Mouse (Mus musculus): ENCODE results near the gene Polr3e.

Polr3e gene

GRCm38 (mm10) chr7:120917592-120918461 lies at the start of gene Polr3e:
Gene Polr3e (plus strand): TSS chr7:120917744.
- in situ Hi-C loops (cut with MboI, MseI): loop anchor here (10.0 kb wide), 1 partner anchor 243 kb away; the partner anchor contains the start of genes Mosmo and Pdzd9

- in situ Hi-C loops (cut with MboI, MseI): loop anchor here (10.0 kb wide), 1 partner anchor 815 kb away; no protein-coding TSS in a partner anchor
Measured at GRCm38 (mm10) chr7:120869883-120870282, 47.7 kb upstream of the Polr3e start.

GRCm38 (mm10) chr7:120870431-120871008 lies 47.0 kb upstream of the Polr3e start:
- in situ Hi-C loops (cut with MboI, MseI): no loop called here

DNA sequence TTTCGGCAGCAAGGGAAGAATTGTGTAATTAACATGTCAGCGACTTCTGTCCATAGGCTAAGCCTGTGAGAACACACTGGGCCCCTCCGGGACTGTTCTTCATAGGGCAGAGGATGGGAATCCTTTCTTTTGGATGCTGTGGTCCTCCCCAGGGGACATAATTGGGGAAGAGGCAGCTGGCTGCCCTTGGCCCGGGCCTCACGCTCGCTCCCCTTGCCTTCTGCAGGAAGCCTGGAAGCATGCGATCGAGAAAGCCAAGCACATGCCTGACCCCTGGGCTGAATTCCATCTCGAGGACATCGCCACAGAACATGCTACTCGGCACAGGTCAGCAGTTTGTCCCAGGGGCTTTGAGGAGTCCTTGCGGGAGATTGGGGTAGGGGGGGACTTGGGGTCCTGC lies 44.5 kb upstream of the Polr3e start:
- in situ Hi-C loops (cut with MboI, MseI): no loop called here

DNA sequence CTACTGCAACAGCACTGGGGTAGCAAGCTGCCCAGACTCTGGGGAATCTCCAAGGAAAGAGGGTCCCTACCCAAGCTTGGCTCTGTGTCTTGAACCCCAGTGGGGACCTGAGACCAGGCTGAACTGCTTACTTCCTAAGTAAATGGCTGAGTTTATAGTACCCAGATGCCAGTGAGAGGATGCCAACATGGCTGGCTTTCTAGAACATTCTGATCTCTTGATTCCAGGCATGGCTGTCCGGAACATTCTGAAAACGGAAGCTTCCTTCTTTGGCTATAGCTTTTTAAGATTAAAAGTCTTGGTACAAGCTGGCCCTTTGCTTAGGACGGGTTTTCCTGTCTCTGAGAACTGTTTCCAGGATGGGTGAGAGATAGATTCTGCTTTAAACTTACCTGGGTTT lies 43.5 kb upstream of the Polr3e start:
- in situ Hi-C loops (cut with MboI, MseI): no loop called here

DNA sequence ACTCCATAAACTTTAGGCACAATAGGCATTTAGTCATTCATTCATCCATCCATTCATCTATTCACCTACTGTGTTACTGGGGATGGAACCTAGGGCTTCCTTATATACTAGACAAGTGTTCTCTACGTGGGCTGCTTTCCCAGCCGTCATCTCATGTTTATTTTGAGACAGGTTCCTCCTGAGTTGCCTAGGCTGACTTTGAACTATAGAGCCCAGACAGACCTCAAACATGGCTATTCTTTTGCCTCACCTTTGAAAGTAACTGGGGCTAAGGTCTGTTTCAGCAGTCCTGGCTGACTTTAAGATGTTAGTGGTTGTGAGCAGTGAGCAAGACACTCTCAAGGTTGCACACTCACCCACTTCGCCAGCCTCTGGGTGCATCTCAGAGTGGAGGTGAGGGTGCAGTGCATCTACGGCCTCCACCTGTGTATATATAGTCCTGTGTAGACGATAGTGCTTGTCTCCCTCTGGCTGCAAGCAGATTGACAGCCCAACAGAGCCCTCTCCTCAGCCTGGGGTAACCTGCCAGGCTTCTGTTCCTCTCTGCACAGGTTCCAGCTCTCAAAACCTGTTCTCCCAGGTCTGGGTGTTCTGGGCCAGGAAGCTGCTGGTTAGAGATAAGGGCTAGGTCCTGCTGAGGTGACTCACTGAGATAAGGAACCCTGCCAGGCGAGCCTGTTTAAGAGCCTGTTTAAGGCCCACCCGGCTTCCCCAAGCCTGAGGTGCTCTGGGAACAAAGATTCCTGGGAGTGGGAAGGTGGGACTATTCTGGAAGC lies 42.6 kb upstream of the Polr3e start:
- in situ Hi-C loops (cut with MboI, MseI): no loop called here

DNA sequence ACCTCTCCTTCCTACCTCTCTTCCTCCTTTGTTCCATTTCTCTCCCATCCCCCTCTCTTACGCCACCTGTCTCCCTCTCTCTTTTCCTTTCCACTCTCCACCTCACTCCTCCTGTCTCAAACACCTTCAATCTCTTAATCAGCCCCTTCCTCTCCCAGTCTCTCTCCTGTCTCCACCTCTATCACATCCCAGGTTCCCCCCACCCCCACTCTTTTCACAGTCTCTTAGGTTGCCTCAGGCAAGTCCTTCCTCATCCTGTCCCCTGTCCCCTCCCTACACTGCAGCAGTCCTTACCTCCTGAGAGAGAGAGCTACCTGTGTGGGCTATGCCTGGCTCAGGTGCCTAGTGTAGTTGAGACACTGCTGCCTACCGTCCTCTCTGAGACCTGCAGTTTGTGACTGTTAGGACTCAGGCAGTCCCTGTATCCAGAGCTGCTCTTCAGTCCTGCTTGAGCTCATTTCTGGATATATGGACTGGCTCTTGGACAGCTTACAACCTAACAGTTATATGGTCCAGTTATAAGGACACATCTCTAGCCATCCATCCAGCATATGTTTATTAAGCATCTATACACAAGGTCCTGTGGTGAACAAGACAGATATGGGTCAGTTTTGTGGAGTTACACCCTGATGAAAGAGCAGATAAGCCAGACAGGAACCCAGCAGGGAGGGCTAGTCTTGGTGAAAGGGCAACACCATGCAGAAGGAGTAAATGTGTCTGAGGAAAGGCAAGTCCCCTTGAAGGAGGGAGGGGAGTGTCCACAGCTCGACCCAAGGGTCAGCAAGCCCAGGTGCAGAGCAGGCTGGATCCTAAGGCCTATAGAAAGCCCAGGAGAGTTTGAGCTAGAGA lies 41.8 kb upstream of the Polr3e start:
- in situ Hi-C loops (cut with MboI, MseI): no loop called here

- in situ Hi-C loops (cut with MboI, MseI): no loop called here
Measured at GRCm38 (mm10) chr7:120878271-120878670, 39.3 kb upstream of the Polr3e start.

DNA sequence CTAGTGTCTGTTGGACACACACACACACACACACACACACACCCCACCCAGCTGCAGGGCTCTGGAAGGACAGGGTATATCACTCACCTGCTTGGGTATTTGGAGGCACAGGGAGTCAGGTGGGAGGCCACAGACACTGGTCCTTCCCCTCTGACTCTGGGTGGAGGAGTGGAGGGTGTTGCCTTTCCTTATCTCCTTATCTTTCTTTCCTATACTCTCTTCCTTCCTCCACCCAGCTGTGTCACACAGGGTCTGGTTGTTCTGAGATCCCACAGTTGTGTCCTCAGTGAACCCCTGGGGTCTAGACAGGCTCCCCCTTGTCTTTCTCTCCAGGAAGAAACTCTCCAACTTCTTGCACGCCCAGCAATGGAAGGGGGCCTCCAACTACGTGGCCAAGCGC lies 37.6 kb upstream of the Polr3e start:
- in situ Hi-C loops (cut with MboI, MseI): no loop called here

DNA sequence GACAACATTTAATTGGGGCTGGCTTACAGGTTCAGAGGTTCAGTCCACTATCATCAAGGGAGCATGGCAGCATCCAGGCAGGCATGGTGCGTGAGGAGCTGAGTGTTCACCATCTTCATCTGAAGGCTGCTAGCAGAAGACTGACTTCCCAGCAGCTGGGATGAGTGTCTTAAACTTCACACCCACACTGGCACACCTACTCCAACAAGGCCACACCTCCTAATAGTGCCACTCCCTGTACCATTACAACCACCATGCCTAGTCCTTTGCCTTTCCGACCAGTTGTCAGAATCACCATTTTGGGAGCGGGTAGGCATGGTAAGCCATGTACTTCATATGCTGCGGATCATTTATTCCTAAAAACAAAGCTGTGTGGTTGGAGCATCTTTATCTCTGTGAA lies 36.8 kb upstream of the Polr3e start:
- in situ Hi-C loops (cut with MboI, MseI): no loop called here

GRCm38 (mm10) chr7:120881451-120881850 lies 36.1 kb upstream of the Polr3e start:
- in situ Hi-C loops (cut with MboI, MseI): no loop called here

- in situ Hi-C loops (cut with MboI, MseI): no loop called here
Measured at GRCm38 (mm10) chr7:120882674-120883073, 34.9 kb upstream of the Polr3e start.

DNA sequence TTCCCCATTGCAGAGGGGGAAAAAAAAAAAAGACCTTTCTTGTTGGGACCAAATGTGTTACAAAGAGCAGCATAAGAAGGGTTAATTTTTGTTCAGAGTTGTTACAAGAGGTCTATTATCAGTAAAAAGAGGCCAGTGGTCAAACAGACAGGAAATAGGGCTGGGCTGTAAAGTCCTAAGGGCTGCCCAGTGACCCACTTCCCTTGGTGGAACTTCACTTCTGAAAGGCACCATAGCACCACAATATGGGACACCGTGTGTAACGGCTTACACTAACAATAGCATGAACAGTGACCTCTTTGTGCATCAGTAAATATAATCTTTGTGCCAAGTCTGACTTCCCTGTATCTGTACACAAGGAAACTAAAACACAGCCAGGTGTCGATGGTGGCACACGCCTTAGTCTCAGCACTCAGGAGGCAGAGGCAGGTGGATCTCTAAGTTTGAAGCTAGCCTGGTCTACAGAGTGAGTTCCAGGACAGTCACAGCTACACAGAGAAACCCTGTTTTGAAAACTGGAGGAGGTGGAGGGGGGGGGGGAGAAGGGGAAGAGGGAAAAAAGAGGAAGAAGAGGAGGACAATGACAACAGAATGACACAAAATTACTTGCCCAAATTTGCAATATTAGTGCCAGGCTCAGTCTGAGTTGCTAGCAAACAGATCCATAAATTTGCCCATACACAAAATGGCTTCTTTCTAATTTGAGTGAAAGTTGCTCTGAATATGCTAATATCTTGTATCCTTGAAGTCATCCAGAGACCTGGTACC lies 33.8 kb upstream of the Polr3e start:
- in situ Hi-C loops (cut with MboI, MseI): no loop called here

DNA sequence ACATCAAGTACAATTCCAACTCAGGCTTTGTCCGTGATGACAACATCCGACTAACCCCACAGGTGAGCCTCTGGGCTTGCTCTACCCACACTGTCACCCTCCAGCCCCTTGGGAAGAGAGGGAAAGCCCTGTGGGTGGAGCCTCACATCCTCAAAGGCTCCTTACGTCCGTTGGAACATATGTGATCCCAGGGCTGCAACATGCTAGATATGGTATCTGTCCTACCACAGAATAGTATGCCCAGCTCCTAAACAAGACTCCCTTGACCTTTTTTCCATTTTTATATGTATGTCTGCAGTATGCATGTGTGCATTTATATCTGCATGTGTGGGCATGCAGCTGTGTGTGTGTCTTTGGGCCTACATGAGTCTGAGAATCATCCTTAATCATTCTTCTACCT lies 32.8 kb upstream of the Polr3e start:
- in situ Hi-C loops (cut with MboI, MseI): no loop called here

DNA sequence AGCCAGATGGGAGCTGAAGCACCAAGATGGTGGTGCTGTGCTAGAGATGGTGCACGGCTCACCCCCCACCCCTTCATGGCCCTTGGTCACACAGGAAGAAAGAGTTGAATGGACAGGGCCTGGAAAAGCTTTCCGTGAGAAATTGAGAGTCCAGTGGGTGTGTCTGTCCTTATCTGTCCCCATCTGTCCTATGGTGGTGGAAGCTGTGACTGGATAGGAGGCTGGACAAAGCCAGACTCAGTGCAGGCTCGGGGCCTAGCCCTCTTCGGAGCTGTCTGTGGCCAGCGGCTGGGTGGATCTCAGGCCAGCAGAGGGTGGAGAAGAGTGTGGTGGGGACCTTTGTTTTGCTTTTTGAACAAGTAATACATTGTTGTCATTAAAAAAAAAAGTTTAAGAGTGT lies 24.4 kb upstream of the Polr3e start:
- in situ Hi-C loops (cut with MboI, MseI): no loop called here

DNA sequence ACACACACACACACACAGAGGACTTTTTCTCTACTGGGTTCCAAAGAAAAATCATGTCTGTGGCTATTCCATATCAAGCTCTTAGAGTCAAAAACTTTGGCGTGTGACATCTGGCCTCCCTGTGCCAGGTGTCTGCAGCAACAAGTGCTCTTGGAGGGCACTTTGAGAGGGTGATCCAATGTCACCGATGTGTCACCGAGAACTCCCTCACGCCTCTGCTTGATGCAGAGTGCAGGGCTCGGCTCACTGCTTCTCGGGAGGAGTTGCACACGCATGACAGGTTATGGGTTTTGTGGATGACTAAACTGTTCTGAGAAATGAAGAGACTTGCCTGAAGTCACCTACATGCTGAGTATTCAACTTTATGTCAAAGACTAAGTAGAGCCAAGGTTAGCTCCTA lies 20.5 kb upstream of the Polr3e start:
- in situ Hi-C loops (cut with MboI, MseI): no loop called here

DNA sequence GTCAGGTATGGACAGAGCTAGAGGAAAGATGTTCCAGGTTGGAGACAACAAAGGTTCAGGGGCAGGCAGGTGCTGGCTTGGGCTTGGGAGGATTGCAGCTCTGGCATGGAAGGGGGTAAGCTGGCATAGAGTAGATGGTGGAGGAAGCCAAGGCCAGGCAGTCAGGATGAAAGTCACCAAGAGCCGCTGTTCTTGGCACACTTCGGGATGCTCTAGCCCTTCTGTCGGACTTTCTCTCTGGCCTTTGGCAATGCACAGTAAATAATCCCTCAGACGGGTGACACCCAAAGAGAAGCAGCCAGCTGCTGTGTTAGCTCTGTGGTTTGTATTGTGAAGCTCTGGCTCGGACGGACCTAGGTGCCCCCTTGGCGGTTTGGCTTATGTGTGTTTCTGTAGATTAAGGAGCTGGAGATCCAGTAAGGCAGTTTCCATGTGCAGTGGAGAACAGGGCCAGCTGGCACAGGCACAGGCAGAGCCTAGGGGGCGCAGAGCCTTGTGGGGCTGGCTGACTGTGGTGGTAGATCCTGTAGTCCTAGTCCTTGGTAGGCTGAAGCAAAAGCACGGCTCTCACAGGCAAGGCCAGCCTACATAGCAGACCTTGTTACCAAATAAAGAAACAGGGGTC lies 19.7 kb upstream of the Polr3e start:
- in situ Hi-C loops (cut with MboI, MseI): no loop called here

DNA sequence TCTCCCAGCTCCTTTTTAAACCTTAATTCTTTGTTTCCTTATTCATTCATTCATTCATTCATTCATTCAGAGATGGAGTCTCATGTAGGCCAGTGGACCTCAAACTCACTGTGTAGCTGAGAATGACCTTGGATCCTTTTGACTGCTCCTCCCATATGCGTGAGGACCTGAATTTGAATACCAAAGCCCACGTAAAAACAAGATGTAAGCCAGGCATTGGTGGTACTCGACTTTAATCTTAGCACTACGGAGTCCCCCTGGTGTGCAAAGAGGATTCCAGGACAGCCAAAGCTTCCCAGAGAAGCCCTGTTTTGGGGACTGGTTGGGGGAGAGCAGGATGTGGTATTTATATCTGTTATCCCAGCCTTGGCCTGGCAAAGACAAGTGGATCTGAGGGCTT lies 17.4 kb upstream of the Polr3e start:
- in situ Hi-C loops (cut with MboI, MseI): no loop called here

DNA sequence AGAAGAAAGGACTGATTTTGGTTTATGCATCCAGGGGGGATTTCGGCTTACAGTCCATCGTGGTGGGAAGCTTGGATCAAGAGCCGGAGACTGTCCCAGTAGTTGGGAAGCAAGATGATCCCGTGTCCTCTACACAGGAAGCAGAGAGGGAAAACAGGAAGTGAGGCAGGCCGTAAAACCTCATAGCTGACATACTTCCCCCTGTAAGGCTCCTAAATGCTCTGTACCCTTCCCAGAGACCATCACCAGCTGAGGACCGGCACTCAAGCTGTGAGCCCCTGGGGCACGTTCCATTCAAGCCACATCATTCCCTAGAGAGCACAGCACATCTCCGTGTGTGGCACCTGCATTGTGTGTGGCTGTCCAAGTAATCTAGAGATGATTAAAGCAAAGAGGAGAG lies 15.8 kb upstream of the Polr3e start:
- in situ Hi-C loops (cut with MboI, MseI): no loop called here

GRCm38 (mm10) chr7:120902931-120903330 lies 14.6 kb upstream of the Polr3e start:
- in situ Hi-C loops (cut with MboI, MseI): no loop called here

Data from T-helper 1 cell (primary cell).